Mouse (Mus musculus) ovary, adult 18-20 months (tissue): Measurements from ENCODE around the gene Ccdc137.
A peak's percentile ranks its signal among the peaks of the same experiment; 100 is the strongest.

Experiments
- DNase-seq: peaks from one replicate; pipeline ENCODE4 v3.0.0; 2022; ENCODE audit warnings: low spot score, mixed read lengths

Gene Ccdc137

GRCm38 (mm10) chr11:120463536-120463935, 5.6 kb downstream of the Ccdc137 start:
- no peak for DNase-seq

DNA sequence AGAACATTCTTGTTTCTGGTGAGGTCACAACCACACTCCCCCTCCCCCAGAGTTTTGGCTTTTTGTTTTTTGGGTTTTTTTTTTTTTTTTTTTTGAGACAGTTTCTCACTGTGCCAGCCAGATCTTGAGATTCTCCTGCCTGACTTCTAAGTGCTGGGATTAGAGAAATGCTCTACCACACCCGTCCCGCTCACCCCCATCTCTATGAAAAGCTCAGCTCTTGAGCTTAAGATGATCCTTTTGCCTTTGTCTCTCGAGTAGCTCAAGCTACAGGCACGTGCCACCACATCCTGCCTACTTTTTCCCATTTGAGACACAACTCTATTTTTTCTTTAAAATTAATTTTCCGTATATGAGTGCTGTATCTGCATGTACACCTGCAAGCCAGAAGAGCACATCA, 6.5 kb downstream of the Ccdc137 start:
- DNase-seq = no peak

- no peak for DNase-seq
Measured at GRCm38 (mm10) chr11:120465521-120465920, 7.6 kb downstream of the Ccdc137 start.

GRCm38 (mm10) chr11:120467051-120467735, 9.3 kb downstream of the Ccdc137 start, which contains the start of gene Arl16:
TSS of gene Arl16 (minus strand) at chr11:120467607.
- DNase-seq = peak; percentile 92

DNA sequence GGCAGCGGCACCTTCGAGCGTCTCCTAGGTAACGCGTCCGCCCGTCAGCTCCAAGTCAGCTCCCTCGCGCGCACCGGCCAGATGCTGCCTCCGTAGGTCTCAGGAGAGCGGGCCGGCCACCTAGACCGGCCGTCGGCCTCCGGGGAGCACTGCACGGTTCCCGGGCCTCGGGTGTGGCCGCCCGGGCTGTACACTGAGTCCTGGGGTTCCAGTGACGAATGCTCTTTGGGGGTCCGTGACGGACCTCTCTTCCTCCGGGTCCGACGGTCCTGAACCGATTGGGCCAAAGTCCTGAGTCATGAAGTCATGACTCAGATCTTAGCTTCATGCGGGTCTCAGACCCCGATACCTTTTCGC, 9.8 kb downstream of the Ccdc137 start:
- DNase-seq = no peak

DNA sequence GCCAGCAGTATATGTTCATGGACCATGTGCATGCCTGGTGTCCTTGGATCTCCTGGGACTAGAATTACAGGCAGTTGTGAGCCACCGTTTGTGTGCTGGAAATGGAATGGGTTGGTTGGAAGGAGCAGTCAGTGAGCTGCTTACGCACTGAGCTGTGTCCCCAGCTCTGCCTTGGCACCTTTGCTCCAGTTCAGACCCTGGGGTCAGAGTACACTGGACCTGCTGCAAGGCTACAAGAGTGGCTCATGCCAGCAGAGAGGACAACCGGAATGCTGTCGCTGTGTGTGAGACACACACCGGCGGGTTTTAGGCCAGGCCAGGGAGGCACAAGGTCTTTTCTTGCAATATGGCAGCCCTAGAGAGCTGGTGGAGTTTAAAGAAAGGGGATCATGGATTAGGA, 14.1 kb downstream of the Ccdc137 start:
- no peak for DNase-seq

- DNase-seq = no peak
Measured at GRCm38 (mm10) chr11:120483448-120483934, 25.6 kb downstream of the Ccdc137 start.

DNA sequence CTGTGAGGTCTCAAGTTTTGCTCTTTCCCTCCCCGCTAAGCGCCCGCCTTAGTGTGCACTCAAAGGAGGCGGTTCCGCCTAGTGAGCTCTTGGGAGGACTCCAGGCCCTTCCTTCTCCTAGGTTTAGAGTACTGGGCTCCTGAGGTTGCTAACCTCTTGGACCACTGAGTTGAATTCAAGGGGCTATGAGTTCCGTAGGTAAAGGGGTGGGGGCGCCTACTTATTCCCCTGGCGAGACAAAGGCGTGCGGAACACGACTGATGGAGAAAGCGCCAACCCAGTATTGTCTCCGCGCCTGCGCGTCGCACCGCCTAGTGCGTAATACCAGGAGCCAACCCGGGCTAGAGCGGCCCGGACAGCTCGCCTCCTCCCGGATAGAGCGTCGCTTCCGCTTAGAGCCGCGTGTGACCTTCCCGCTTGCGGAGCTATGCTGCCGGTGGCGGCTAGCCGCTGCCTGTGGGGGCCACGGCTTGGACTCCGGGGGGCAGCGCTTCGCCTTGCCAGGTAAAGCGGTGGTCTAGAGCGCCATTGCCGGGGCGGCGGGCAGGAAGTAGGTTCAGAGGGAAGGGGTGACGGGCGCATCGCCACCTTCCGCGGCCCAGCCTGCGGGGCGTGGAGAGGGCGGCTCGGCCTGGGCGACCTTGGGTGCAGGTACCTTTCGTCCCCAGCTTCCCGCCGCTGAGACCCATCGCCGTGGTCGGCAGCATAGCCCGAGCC, 26.5 kb downstream of the Ccdc137 start, which contains the start of gene Mrpl12:
Gene Mrpl12 (plus strand): TSS at position 349 of the 717 bp plus-strand sequence.
- peak; percentile 83 for DNase-seq

- no peak for DNase-seq
Measured at GRCm38 (mm10) chr11:120485251-120485650, 27.3 kb downstream of the Ccdc137 start.

DNA sequence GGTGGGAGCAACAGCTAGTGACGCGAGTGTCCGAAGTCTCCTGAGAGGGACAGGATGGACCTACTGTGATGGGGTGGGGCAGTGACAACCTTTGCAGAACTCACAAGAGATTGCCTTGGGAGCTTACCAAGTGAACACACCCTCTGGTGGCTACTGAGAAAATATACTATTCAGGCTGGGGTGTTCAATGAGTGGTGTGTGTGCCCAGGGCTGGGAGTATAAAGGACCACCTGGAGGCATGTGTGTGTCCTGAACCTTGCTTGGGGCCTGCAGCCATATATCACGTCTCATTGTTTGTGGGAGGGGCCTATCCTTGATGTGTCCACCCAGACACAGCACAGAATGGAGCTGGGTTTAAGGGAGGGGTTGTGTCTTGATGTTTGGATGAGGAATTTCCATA, 30.6 kb downstream of the Ccdc137 start:
- DNase-seq = no peak

GRCm38 (mm10) chr11:120489054-120489761, 31.3 kb downstream of the Ccdc137 start:
- peak; percentile 49 for DNase-seq

GRCm38 (mm10) chr11:120490291-120491046, 32.6 kb downstream of the Ccdc137 start:
- no peak for DNase-seq

GRCm38 (mm10) chr11:120491317-120492023, 33.6 kb downstream of the Ccdc137 start, which contains the start of gene Slc25a10:
TSS of gene Slc25a10 (plus strand) at chr11:120491840.
- DNase-seq = peak; percentile 86

DNA sequence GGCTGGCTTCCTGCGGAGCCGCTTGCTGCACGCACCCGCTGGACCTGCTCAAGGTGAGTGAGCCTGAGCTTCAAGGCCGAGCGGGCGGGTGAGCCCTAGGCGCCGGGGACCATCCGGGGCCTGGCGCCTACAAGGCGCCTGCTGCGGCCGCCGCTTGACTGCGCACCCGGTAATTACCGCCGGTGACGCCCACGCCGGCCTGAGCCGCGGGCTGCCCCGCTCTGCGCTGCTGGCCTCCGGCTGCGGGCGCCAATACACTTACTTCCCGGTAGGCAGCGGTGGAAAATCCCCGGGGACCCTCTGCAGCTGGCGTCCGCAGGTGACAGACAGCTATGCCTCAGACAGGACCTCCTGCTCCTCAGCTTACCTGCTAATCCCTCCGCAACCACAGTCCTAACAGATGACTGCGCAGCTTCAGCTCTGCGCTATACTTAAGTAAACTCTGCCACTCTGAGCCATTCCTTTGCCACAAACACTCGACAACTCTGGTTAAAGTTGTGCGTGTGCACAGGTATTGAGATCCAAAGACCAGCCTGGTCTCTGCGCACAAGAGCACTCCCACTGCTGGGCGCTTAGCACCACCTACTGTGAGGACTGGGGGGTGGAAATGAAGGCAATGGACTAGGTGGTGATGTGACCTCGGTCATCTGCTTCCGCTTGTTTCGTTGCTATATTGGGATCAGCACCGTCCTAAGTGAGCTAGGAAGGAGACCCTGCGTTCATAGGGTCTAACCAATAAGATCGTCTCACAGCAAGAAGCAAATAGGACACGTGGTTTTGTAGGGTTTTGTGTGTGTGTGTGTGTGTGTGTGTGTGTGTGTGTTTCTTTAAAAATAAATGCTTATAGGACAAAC, 34.3 kb downstream of the Ccdc137 start:
- no peak for DNase-seq

GRCm38 (mm10) chr11:120492878-120493203, 34.9 kb downstream of the Ccdc137 start:
- no peak for DNase-seq

- DNase-seq = no peak
Measured at GRCm38 (mm10) chr11:120493351-120493750, 35.4 kb downstream of the Ccdc137 start.

DNA sequence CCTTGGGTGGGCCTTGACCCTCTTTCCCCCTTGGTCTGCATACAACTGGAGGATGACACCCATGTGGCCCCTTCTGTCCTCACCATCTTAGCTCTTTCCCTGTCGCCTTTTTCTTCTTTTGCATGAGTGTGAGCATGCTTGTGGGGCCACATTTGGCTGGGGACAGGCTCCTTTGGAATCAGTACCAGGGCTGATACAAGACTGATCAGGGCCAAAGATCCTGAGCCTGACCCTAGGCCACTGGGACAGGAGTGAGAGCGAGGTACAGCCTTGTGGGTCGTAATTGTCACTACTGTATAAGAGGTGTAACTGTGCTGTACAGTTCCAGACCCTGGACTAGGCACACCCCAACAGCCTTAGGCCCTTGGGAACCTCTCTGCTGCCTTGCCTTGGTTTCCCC, 36.0 kb downstream of the Ccdc137 start:
- no peak for DNase-seq

GRCm38 (mm10) chr11:120497436-120497835, 39.5 kb downstream of the Ccdc137 start:
- peak; percentile 78 for DNase-seq

DNA sequence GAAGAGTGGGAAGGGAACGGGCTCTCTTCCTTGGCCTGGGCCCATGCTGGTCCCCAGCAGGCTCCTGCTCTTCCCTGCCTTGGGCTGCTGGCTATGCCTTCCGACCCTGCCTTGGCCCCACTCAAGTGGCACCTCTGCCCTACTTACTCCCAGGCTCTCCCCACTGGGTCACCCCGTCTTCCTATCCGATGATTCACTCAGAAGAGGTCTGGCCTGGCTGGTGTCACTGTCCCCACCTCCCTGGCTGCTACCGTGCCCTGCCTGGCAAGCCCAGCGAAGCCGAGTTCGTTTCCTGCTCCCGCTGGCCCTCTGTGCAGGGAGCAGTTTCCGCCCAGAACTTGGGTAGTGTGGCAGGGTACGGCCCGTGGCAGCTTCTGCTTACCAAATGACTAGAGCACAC, 40.3 kb downstream of the Ccdc137 start:
- DNase-seq = no peak

GRCm38 (mm10) chr11:120498891-120499290, 41.0 kb downstream of the Ccdc137 start:
- DNase-seq = no peak
